16 mouse cellular contexts compared by ENCODE assay signal in the genomic region with DNA sequence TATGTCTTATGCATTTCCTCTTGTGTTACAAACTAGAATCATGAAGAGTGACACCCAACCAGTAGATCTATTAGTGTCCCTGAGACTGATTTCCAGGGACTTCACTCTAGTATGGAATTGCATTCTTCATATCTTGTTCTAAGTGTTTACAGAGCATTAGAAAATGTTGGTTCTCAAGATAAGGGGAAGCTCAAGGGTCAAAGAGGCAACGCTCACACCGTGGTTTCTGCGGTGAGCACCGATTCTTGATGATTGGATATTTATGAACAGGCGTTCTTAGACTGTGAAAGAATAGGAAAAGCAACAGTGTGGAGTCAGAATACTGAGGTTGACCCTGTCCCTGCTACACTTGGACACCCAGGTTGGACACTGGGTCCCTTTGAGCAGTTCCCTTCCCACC.
"Had no signal": no experiment of that assay in that cellular context is flagged by ENCODE, and none has a peak within 500 bp of the region (broad histone marks: within the 10 kb centered on the region; RNA-seq: fewer than 3 reads in every experiment).

No protein-coding gene starts in this region.

- H3K4me1 ChIP-seq: neural tube, embryonic 13.5 days; neural tube, embryonic 15.5 days; stomach, embryonic 15.5 days had no signal

- H3K27ac ChIP-seq: neural tube, embryonic 13.5 days; neural tube, embryonic 15.5 days; stomach, embryonic 15.5 days; stomach, postnatal 0 days had no signal

- H3K4me2 ChIP-seq: neural tube, embryonic 13.5 days; neural tube, embryonic 15.5 days; stomach, embryonic 15.5 days had no signal

- H3K9ac ChIP-seq: neural tube, embryonic 13.5 days; neural tube, embryonic 15.5 days; stomach, embryonic 15.5 days had no signal

- H3K4me3 ChIP-seq: neural tube, embryonic 13.5 days; neural tube, embryonic 15.5 days; stomach, embryonic 15.5 days had no signal

- DNase-seq: retina, postnatal 1 day; right cerebral cortex, adult 18-20 months; right cerebral cortex, postnatal 14 days; right cerebral cortex, postnatal 25 days; right cerebral cortex, postnatal 4 days; spleen, adult 18-20 months; thymus, adult 18-20 months; thymus, adult 2 months; thymus, postnatal 14 days; thymus, postnatal 25 days; thymus, postnatal 36 days; thymus, postnatal 4 days had no signal

- H3K9me3 ChIP-seq: neural tube, embryonic 13.5 days; neural tube, embryonic 15.5 days; stomach, embryonic 15.5 days had no signal

- H3K27me3 ChIP-seq: neural tube, embryonic 13.5 days; neural tube, embryonic 15.5 days; stomach, embryonic 15.5 days had no signal

- H3K36me3 ChIP-seq: neural tube, embryonic 13.5 days; neural tube, embryonic 15.5 days; stomach, embryonic 15.5 days had no signal
